Mouse (Mus musculus): ENCODE measurements around the gene Tmem210.

- TF ChIP-seq USF1 (IDR thresholded peaks at IDR 0.05; ENCODE audit: low read depth) (no peak), CEBPB (IDR thresholded peaks at IDR 0.05; ENCODE audit: low read depth) (no peak), CTCF (IDR thresholded peaks at IDR 0.05; ENCODE audit: control insufficient read depth, insufficient read depth, insufficient read length) (no peak), MYOD1 (IDR thresholded peaks at IDR 0.05; ENCODE audit: control insufficient read depth, insufficient read length, low read depth) (no peak), MYOG (IDR thresholded peaks at IDR 0.05; ENCODE audit: control insufficient read depth, extremely low read depth, insufficient read length) (no peak)
Measured at GRCm38 (mm10) chr2:25264851-25265250, 23.1 kb upstream of the Tmem210 start.

Measured in C2C12 (cell line).